Mouse (Mus musculus): ENCODE measurements around the gene Stxbp2. TPM values are rescaled to one million over a fixed set of nuclear protein-coding genes. Genes with fewer than 3 reads are reported as not detected.
A peak's percentile ranks its signal among the peaks of the same experiment; 100 is the strongest.

Stxbp2 gene
- total and polyA plus RNA-seq, 3 experiments, result 81.1 to 186 (median 117) TPM

- Histone ChIP-seq H3K36me3 (ENCODE audit: control insufficient read depth in 1 of 2, insufficient read depth in 2 of 2, low read length in 2 of 2) (peaks cover 0 to 11% of the 10 kb centered on the region in 2 experiments), H3K9me3 (replicated peaks; ENCODE audit: insufficient read depth, low read length) (no peaks in the 10 kb centered on the region), H3K9ac (ENCODE audit: control insufficient read depth, low read depth, low read length, poor library complexity, severe bottlenecking) (peak overlapping the region; percentile 33), H3K27me3 (ENCODE audit: control insufficient read depth in 1 of 2, insufficient read depth in 2 of 2, low read length in 2 of 2) (no peaks in the 10 kb centered on the region), H3K4me1 (ENCODE audit: control insufficient read depth in 1 of 2, insufficient read depth in 2 of 2, low read length in 2 of 2) (peaks cover 0 to 18% of the 10 kb centered on the region in 2 experiments; a peak in 2 of 4 replicates), H3K79me2 (ENCODE audit: control insufficient read depth, insufficient read depth, low read length, poor library complexity) (no peaks in the 10 kb centered on the region), H3K4me3 (ENCODE audit: control insufficient read depth in 1 of 2, insufficient read depth in 1 of 2, low read depth in 2 of 2, low read length in 2 of 2) (no peak overlapping the region), H3K27ac (ENCODE audit: control insufficient read depth, low read depth, low read length) (0 out of 2 replicates have a peak overlapping the region, but pooled peaks have one; percentile 15)
- peak; percentile 48 for DNase-seq (ENCODE audit: low read depth, low spot score)
- TF ChIP-seq E2F4 (IDR thresholded peaks at IDR 0.05; ENCODE audit: borderline replicate concordance, low read depth, low read length) (no peak), RAD21 (IDR thresholded peaks at IDR 0.05; ENCODE audit: low read depth, low read length) (no peak), POLR2AphosphoS5 (IDR thresholded peaks at IDR 0.05; ENCODE audit: borderline replicate concordance, low read depth, low read length) (no peak), CHD2 (IDR thresholded peaks at IDR 0.05; ENCODE audit: low read length) (no peak), BHLHE40 (IDR thresholded peaks at IDR 0.05; ENCODE audit: borderline replicate concordance, low read depth, low read length) (no peak), KAT2A (conservative IDR thresholded peaks at IDR 0.05; ENCODE audit: low read depth, low read length) (no peak), TBP (IDR thresholded peaks at IDR 0.05; ENCODE audit: low read depth, low read length) (no peak), MEF2A (IDR thresholded peaks at IDR 0.05; ENCODE audit: extremely low read depth, insufficient replicate concordance, low read depth, low read length, poor library complexity, severe bottlenecking) (no peak), ZMIZ1 (IDR thresholded peaks at IDR 0.05; ENCODE audit: low read depth, low read length) (no peak), TAL1 (IDR thresholded peaks at IDR 0.05; ENCODE audit: low read length) (no peak), HCFC1 (IDR thresholded peaks at IDR 0.05; ENCODE audit: low read depth, low read length) (no peak), NELFE (IDR thresholded peaks at IDR 0.05; ENCODE audit: low read depth, low read length) (no peak), ZKSCAN1 (IDR thresholded peaks at IDR 0.05; ENCODE audit: low read depth, low read length) (no peak)
Measured at GRCm38 (mm10) chr8:3606593-3606992, 24.2 kb upstream of the Stxbp2 start.

DNA sequence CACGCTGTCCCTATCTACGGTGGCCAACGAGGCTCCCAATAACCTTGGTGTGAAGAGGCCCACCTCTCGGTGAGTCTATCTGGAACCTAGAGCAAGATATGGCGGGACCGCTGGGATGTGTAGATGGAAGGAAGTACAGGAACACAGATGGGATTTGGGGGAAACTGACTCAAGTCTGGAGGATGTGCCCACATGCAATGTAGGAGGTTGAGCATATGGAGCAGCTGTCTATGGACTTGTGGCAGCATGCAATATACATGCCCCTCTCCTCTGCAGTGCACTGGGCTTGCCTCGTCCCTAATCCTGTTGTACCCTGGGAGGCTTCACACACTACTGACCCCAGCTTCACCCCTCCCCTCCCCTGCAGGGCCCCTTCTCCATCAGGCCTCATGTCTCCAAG lies 22.9 kb upstream of the Stxbp2 start:
- Histone ChIP-seq H3K9ac (ENCODE audit: control insufficient read depth, low read depth, low read length, poor library complexity, severe bottlenecking) (no peak overlapping the region), H3K4me3 (ENCODE audit: control insufficient read depth in 1 of 2, insufficient read depth in 1 of 2, low read depth in 2 of 2, low read length in 2 of 2) (no peak overlapping the region), H3K36me3 (ENCODE audit: control insufficient read depth in 1 of 2, insufficient read depth in 2 of 2, low read length in 2 of 2) (peaks cover 0 to 11% of the 10 kb centered on the region in 2 experiments), H3K27ac (ENCODE audit: control insufficient read depth, low read depth, low read length) (no peak overlapping the region), H3K27me3 (ENCODE audit: control insufficient read depth in 1 of 2, insufficient read depth in 2 of 2, low read length in 2 of 2) (no peaks in the 10 kb centered on the region), H3K4me1 (ENCODE audit: control insufficient read depth in 1 of 2, insufficient read depth in 2 of 2, low read length in 2 of 2) (peaks cover 0 to 18% of the 10 kb centered on the region in 2 experiments; a peak in 2 of 4 replicates), H3K9me3 (replicated peaks; ENCODE audit: insufficient read depth, low read length) (no peaks in the 10 kb centered on the region), H3K79me2 (ENCODE audit: control insufficient read depth, insufficient read depth, low read length, poor library complexity) (no peaks in the 10 kb centered on the region)
- TF ChIP-seq NRF1 (IDR thresholded peaks at IDR 0.05; ENCODE audit: insufficient read depth, low read depth, low read length, poor library complexity, severe bottlenecking) (no peak), USF2 (IDR thresholded peaks at IDR 0.05; ENCODE audit: borderline replicate concordance in 1 of 2, insufficient read depth in 1 of 2, low read depth in 1 of 2, low read length in 2 of 2) (no peak), SIN3A (IDR thresholded peaks at IDR 0.05; ENCODE audit: low read length) (no peak), MYB (IDR thresholded peaks at IDR 0.05; ENCODE audit: low read depth, low read length) (no peak), POLR2A (IDR thresholded peaks at IDR 0.05; ENCODE audit: control insufficient read depth in 1 of 2, insufficient read depth in 1 of 2, low read depth in 1 of 2, low read length in 2 of 2, poor library complexity in 1 of 2) (no peak), USF1 (IDR thresholded peaks at IDR 0.05; ENCODE audit: low read depth, low read length) (no peak), ZNF384 (IDR thresholded peaks at IDR 0.05; ENCODE audit: low read depth, low read length) (no peak), POLR2AphosphoS5 (IDR thresholded peaks at IDR 0.05; ENCODE audit: borderline replicate concordance, low read depth, low read length) (no peak), BHLHE40 (IDR thresholded peaks at IDR 0.05; ENCODE audit: borderline replicate concordance, low read depth, low read length) (no peak), TCF12 (IDR thresholded peaks at IDR 0.05; ENCODE audit: low read depth, low read length) (no peak), KAT2A (conservative IDR thresholded peaks at IDR 0.05; ENCODE audit: low read depth, low read length) (no peak), TAL1 (IDR thresholded peaks at IDR 0.05; ENCODE audit: low read length) (no peak), MEF2A (IDR thresholded peaks at IDR 0.05; ENCODE audit: extremely low read depth, insufficient replicate concordance, low read depth, low read length, poor library complexity, severe bottlenecking) (no peak), HCFC1 (IDR thresholded peaks at IDR 0.05; ENCODE audit: low read depth, low read length) (no peak), SMC3 (IDR thresholded peaks at IDR 0.05; ENCODE audit: low read depth, low read length) (no peak), ETS1 (IDR thresholded peaks at IDR 0.05; ENCODE audit: low read depth, low read length) (no peak), ELF1 (IDR thresholded peaks at IDR 0.05; ENCODE audit: low read depth, low read length) (no peak), JUND (IDR thresholded peaks at IDR 0.05; ENCODE audit: low read depth, low read length) (no peak)
- no peak for DNase-seq (ENCODE audit: low read depth, low spot score)
